Mouse (Mus musculus) thymus, adult 18-20 months (tissue): ENCODE results near the gene Pde8a.

ENCODE experiments used
- DNase-seq, 2 experiments: peaks; one replicate each; pipeline ENCODE4 v3.0.0; 2022; ENCODE audit warnings: mixed read lengths in 2 of 2

Gene Pde8a

GRCm38 (mm10) chr7:81341563-81341962, 128.2 kb downstream of the Pde8a start:
- no peak for DNase-seq

- DNase-seq = no peak
Measured at GRCm38 (mm10) chr7:81342356-81343094, 129.1 kb downstream of the Pde8a start.

- no peak for DNase-seq
Measured at GRCm38 (mm10) chr7:81343316-81343715, 129.9 kb downstream of the Pde8a start.

- no peak for DNase-seq
Measured at GRCm38 (mm10) chr7:81343831-81344230, 130.4 kb downstream of the Pde8a start.

- DNase-seq = peak; percentile 87 to 89
Measured at GRCm38 (mm10) chr7:81344544-81345446, 131.4 kb downstream of the Pde8a start, which contains the start of gene Rps17. Gene Rps17 (minus strand): TSS chr7:81345254.

- DNase-seq = no peak
Measured at GRCm38 (mm10) chr7:81345447-81346170, 132.2 kb downstream of the Pde8a start.

GRCm38 (mm10) chr7:81348206-81348605, 134.8 kb downstream of the Pde8a start:
- no peak for DNase-seq

- peak in 1 of 2 experiments; percentile 31 for DNase-seq
Measured at GRCm38 (mm10) chr7:81351826-81352225, 138.4 kb downstream of the Pde8a start.

GRCm38 (mm10) chr7:81355746-81356145, 142.3 kb downstream of the Pde8a start:
- DNase-seq = no peak

- no peak for DNase-seq
Measured at GRCm38 (mm10) chr7:81356360-81356759, 143.0 kb downstream of the Pde8a start.

GRCm38 (mm10) chr7:81356975-81357374, 143.6 kb downstream of the Pde8a start:
- DNase-seq = no peak

- no peak for DNase-seq
Measured at GRCm38 (mm10) chr7:81367946-81368345, 154.6 kb downstream of the Pde8a start.

- DNase-seq = no peak
Measured at GRCm38 (mm10) chr7:81369724-81370123, 156.3 kb downstream of the Pde8a start.

GRCm38 (mm10) chr7:81371811-81372210, 158.4 kb downstream of the Pde8a start:
- DNase-seq = no peak

- no peak for DNase-seq
Measured at GRCm38 (mm10) chr7:81372337-81372920, 159.0 kb downstream of the Pde8a start.

- no peak for DNase-seq
Measured at GRCm38 (mm10) chr7:81379363-81379762, 166.0 kb downstream of the Pde8a start.
